Mouse (Mus musculus) C2C12 (cell line): Measurements from ENCODE around the gene Abca1.

Experiments used
- CEBPB ChIP-seq: IDR thresholded peaks from one replicate; pipeline ENCODE4 v1.6.1; 2011; ENCODE audit warnings: low read depth, mild to moderate bottlenecking, control low read depth, moderate library complexity
- CTCF ChIP-seq: IDR thresholded peaks from one replicate; pipeline ENCODE4 v1.5.1; 2011; ENCODE audit not compliant: control insufficient read depth, insufficient read depth, insufficient read length

DNA sequence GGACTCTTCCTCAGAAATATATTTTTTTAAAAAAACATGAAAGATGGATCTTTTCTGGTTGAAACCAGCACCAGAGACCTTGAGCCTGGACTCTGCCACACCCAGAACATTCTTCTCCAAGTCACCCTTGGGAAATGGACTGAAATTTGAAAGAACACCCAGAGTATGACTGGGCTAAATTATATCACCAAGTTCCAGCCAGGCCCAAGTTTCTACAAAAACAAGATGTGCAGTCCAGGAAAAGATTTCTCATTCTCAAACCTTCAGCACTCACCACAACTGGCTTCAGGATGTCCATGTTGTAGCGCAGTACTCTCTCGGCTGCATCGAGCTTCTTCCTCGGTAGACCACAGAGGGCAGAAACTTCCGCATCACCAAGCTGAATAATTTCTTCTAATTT, 53.0 kb downstream of the Abca1 start:
- no peak for TF ChIP-seq CTCF
- TF ChIP-seq CEBPB, result no peak
